ENCODE assay signal across 11 mouse cellular contexts in genomic region chr6:8731656-8732191, GRCm38 (mm10). TPM values are rescaled to one million over a fixed set of nuclear protein-coding genes. Genes with fewer than 3 reads are reported as not detected.
DNase-seq lines count a peak whose midpoint lies in the region; ATAC-seq lines count a peak whose summit lies in the region.
"Had no signal": no experiment of that assay in that cellular context is flagged by ENCODE, and none has a peak within 500 bp of the region (broad histone marks: within the 10 kb centered on the region; RNA-seq: fewer than 3 reads in every experiment).

No protein-coding gene starts in this region.

- no peaks in the 10 kb centered on the region for H3K36me3 ChIP-seq in embryonic facial prominence, embryonic 11.5 days (replicated peaks; ENCODE audit: control insufficient read depth, insufficient read depth, low read depth, low read length)

- no peaks in the 10 kb centered on the region for H3K27me3 ChIP-seq in embryonic facial prominence, embryonic 11.5 days (ENCODE audit: control insufficient read depth, insufficient read depth, low read length)
- H3K27me3 ChIP-seq: limb, embryonic 12.5 days had no signal

- H3K4me3 ChIP-seq in embryonic facial prominence, embryonic 11.5 days (ENCODE audit: low read depth, low read length) = no peak overlapping the region
- H3K4me3 ChIP-seq: limb, embryonic 12.5 days had no signal

- no peak overlapping the region for H3K4me2 ChIP-seq in embryonic facial prominence, embryonic 11.5 days (ENCODE audit: low read depth, low read length)
- H3K4me2 ChIP-seq: limb, embryonic 12.5 days had no signal

- H3K9ac ChIP-seq in embryonic facial prominence, embryonic 11.5 days (replicated peaks; ENCODE audit: low read length) = no peak overlapping the region
- H3K9ac ChIP-seq: limb, embryonic 12.5 days had no signal

- DNase-seq in heart, adult 11 months = peak; percentile 68
- no peak for DNase-seq in heart, adult 8-10 months (ENCODE audit: low spot score)
- DNase-seq in kidney, postnatal 4 days = peak; percentile 24 to 39
- DNase-seq in kidney, adult 11 months = no peak
- DNase-seq in embryonic facial prominence, embryonic 11.5 days (ENCODE audit: low spot score) = peak; percentile 15
- peak; percentile 60 for DNase-seq in retina, postnatal 1 day
- no peak for DNase-seq in spleen, postnatal 36 days (ENCODE audit: low spot score in 2 of 2)
- no peak for DNase-seq in left cerebral cortex, adult 18-20 months (ENCODE audit: low spot score in 2 of 2)
- DNase-seq: cerebellum, adult 9-10 months had no signal

- H3K4me1 ChIP-seq in embryonic facial prominence, embryonic 11.5 days (ENCODE audit: control insufficient read depth, insufficient read depth, low read length) = no peaks in the 10 kb centered on the region

- WGBS in embryonic facial prominence, embryonic 11.5 days = 22% methylated on average over 4 of the region's 4 CpGs

- no peak overlapping the region for H3K27ac ChIP-seq in embryonic facial prominence, embryonic 11.5 days (replicated peaks; ENCODE audit: low read depth, low read length)
- H3K27ac ChIP-seq: limb, embryonic 12.5 days; macrophage had no signal

- 0 out of 2 replicates have a peak, but pooled peaks have one; percentile 62 for ATAC-seq in embryonic facial prominence, embryonic 11.5 days (replicated peaks; ENCODE audit: insufficient number of reproducible peaks, low FRiP score, low TSS enrichment, low read depth)

- no peaks in the 10 kb centered on the region for H3K9me3 ChIP-seq in embryonic facial prominence, embryonic 11.5 days (replicated peaks; ENCODE audit: control insufficient read depth, low read length)
- H3K9me3 ChIP-seq: limb, embryonic 12.5 days had no signal

RNA-seq across cellular contexts. Expression of gene Ica1, which starts 46.6 kb away (rescaled TPM):
- 10 to 100 TPM in 3 of 4 experiments, 1 to 10 TPM in 1; 8.5 to 11.6 (median 10.6) TPM for total RNA-seq in heart, adult 8-10 months (2022)
- polyA plus RNA-seq in embryonic facial prominence, embryonic 11.5 days (2014; fragmentation: Nextera tagmentation; extraction: Ambion mirVana) = 20.4 and 21.4 TPM in 2 replicates
- 10 to 100 TPM; 60.1 to 60.5 TPM for total RNA-seq in left cerebral cortex, adult 18-20 months (2021)

Comparison
In these comparisons a context has a peak if more than half of its experiments do, and no peak if none do; other contexts are left out.
1. DNase-seq: peak in heart, adult 11 months (single experiment), kidney, postnatal 4 days (2 of 2), embryonic facial prominence, embryonic 11.5 days (single experiment) and retina, postnatal 1 day (single experiment); none in heart, adult 8-10 months (single experiment), kidney, adult 11 months (single experiment), spleen, postnatal 36 days (0 of 2) and left cerebral cortex, adult 18-20 months (0 of 2).
2. RNA of gene Ica1, which starts 46.6 kb away (total RNA-seq): 60.1 to 60.5 TPM in left cerebral cortex, adult 18-20 months; 8.5 to 11.6 TPM in heart, adult 8-10 months; every median in the first group is over 4 times any median in the second.